Mouse (Mus musculus) cerebellum, adult 2 months (tissue): Measurements from ENCODE around the gene Phkb.

ENCODE experiments used
- CTCF ChIP-seq: fragments of 200-500 bp; IDR thresholded peaks from 2 replicates; pipeline ENCODE4 v1.5.1; 2011; ENCODE audit warnings: low read depth, mild to moderate bottlenecking, control low read depth, low read length, moderate library complexity, borderline replicate concordance; ENCODE audit not compliant: insufficient read depth
- POLR2A ChIP-seq: fragments of 200-500 bp; IDR thresholded peaks from 2 replicates; pipeline ENCODE4 v1.6.1; 2011; ENCODE audit warnings: low read length, control low read depth, borderline replicate concordance; ENCODE audit not compliant: insufficient read depth

DNA sequence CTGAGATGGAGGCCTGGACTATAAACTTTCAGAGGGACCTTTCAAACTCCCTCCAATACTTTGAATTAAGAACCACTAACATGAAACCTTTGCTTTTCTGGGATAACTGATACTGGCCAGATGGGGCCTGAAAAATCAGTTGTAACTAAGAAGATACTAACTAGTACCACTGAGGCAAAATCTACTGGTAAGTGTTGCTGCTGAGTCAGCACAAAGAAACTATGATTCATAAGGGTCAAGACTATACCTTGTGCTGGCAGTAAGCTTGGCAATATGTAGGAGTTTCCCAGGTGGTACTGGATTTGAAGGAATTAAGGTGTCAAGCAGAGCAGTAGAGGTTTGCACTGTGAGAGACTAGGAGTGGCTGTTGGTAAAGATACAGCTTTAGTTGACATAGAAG lies 27.1 kb upstream of the Phkb start:
- TF ChIP-seq CTCF (no peak), POLR2A (no peak)
